In the genomic region with DNA sequence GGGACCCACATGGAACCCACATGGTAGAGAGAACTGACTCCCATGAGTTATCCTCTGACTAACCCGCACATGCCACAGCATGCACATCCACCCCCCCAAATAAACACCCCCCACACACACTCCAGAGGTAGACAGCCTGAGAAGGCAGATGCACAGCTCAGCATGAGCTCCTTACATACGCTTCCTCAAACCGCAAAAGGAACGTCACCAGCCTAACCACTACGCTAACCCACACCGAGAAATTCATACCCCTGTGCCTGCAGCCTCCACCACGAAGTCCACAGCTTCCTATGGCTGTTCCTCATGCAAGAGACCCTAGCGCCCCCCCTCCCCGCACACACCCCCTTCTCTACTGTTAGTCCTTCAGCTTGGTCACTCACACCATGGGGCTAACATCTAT, we compare ENCODE assay signal across 20 mouse cellular contexts.
"Had no signal": no experiment of that assay in that cellular context is flagged by ENCODE, and none has a peak within 500 bp of the region (broad histone marks: within the 10 kb centered on the region; RNA-seq: fewer than 3 reads in every experiment).

No protein-coding gene starts in this region.

- H3K4me2 ChIP-seq: limb, embryonic 13.5 days; liver, embryonic 12.5 days; liver, embryonic 15.5 days; midbrain, embryonic 13.5 days; neural tube, embryonic 13.5 days had no signal

- H3K27me3 ChIP-seq: limb, embryonic 13.5 days; midbrain, embryonic 13.5 days; neural tube, embryonic 13.5 days had no signal

- H3K36me3 ChIP-seq: limb, embryonic 10.5 days; liver, embryonic 12.5 days; liver, embryonic 15.5 days; midbrain, embryonic 13.5 days; neural tube, embryonic 13.5 days had no signal

- H3K9me3 ChIP-seq: limb, embryonic 10.5 days; liver, embryonic 12.5 days; liver, embryonic 15.5 days; midbrain, embryonic 13.5 days; neural tube, embryonic 13.5 days had no signal

- H3K27ac ChIP-seq: kidney, postnatal 0 days; limb, embryonic 10.5 days; limb, embryonic 13.5 days; liver, embryonic 12.5 days; liver, embryonic 15.5 days; midbrain, embryonic 10.5 days; midbrain, embryonic 13.5 days; neural tube, embryonic 13.5 days had no signal

- H3K9ac ChIP-seq: limb, embryonic 13.5 days; liver, embryonic 12.5 days; liver, embryonic 15.5 days; midbrain, embryonic 13.5 days; neural tube, embryonic 13.5 days had no signal

- H3K4me1 ChIP-seq: limb, embryonic 13.5 days had no signal

- DNase-seq: kidney, adult 2 months; kidney, postnatal 25 days; liver; lung, adult 18-20 months; lung, postnatal 4 days; retina, postnatal 1 day; thymus, adult 18-20 months; thymus, postnatal 25 days had no signal

- ATAC-seq: intestine, postnatal 0 days; midbrain, embryonic 16.5 days had no signal

- H3K4me3 ChIP-seq: limb, embryonic 10.5 days; limb, embryonic 13.5 days; liver, embryonic 12.5 days; liver, embryonic 15.5 days; megakaryocyte, embryonic 14.5 days; midbrain, embryonic 10.5 days; midbrain, embryonic 13.5 days; myocyte; neural tube, embryonic 13.5 days had no signal
